Mouse (Mus musculus) sigmoid colon, adult 10 weeks (tissue): ENCODE results near the gene Taz. TPM values are rescaled to one million over a fixed set of nuclear protein-coding genes. Genes with fewer than 3 reads are reported as not detected.

ENCODE experiments used
- polyA plus RNA-seq: library from polyadenylated mRNA; stranded (reverse); fragments of 350-450 nt; fragmentation: Illumina TruSeq; extraction: RNeasy Lipid Tissue Mini Kit (QIAGEN cat#74804); gene quantifications from one replicate; pipeline ENCODE4 v1.2.3, GENCODE M21; 2014; ENCODE audit warnings: low read depth, low replicate concordance

Gene Taz
- polyA plus RNA-seq = 77.7 TPM

DNA sequence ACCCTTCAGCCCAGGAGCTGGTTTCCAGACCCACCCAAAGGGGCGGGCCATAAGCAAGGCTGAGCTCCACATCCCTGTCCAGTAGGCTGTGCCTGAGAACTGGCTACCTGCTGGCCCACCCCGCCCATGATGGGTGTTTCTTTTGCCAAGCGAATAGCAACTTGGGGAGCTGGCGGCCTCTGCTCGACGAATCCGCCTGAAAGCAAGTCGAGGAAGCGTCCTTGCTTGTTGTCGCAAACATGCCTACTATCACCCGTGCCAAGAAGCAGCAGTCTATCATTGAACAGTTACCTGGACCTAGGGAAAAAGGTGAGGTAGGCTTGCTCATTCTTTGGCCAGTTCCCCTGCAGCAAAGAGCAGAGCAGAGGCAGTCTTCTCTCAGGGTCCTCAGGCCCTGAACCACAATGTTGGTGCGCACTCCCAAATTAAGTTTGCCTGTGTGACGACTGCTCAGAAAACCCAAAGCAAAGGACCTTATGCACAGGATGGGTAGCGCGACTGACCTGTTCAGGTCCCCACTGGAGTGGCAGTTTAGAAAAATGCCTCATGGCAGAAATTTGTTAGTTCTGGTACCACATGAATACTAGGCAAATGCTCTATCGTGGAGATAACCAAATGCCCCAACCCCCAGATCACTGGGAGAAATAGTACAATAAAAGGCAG lies at the start of gene Taz, which contains the start of gene Dnase1l1:
TSS of gene Taz (plus strand) at position 181 of the 663 bp plus-strand sequence.
TSS of gene Dnase1l1 (minus strand) at position 606 of the 663 bp plus-strand sequence.

DNA sequence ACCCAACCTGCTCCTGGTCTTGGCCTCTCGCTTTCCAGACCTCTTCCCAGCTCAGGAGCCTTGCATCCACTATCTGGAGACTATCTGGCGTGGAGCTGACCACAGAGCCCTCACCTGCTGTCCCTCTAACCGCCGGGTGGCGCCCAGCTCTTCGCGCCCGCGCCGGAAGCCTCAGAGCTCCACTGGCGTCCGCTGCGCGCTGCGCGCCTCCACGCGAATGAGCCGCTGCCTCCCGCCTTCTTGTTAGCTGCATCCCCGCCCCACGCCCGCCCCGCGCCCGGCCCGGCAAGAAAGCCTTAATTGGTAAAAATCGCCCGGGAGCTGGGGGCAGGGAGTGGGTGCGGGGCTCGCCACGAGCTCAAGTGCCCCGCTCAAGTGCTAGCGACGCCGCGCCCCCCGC lies 32.1 kb upstream of the Taz start, which contains the start of gene Flna:
TSS of gene Flna (minus strand) at position 206 of the 400 bp plus-strand sequence.

DNA sequence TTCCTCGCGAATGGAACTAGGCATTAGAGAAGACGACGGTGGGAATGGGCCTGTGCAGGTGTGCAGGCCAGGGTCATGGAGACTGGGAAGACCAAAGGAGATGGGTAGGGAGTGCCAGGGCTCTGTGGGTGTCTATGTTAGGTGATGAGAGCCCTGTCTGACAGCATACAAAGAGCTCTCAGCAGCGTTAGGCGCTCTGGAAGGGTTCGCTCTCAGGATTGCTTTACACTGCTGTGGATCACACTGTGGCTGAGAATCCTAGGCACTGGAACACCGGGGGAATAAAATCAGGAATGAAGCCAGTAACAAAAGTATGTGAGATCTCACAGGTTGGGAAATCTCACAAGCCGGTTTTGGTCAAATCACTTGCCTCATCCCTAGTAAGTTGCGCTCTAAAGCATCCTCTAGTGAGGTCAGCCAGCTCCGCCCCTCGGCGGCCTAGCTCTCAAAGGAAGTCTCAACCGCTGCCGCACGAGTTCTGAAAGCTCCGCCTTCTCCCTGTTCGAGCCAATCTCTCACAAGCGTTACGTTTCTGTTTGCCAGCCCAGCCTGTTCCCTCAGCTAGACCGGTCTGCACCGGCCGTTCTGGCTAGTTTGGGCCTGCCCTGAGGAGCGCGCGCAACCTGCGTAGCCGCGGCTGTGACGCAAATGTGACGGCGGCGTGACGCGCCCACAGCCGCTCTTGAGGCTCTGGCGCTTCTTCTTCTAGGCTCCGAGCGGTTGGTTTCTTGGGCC lies 27.4 kb upstream of the Taz start, which contains the start of gene Emd:
TSS of gene Emd (plus strand) at position 535 of the 735 bp plus-strand sequence.

DNA sequence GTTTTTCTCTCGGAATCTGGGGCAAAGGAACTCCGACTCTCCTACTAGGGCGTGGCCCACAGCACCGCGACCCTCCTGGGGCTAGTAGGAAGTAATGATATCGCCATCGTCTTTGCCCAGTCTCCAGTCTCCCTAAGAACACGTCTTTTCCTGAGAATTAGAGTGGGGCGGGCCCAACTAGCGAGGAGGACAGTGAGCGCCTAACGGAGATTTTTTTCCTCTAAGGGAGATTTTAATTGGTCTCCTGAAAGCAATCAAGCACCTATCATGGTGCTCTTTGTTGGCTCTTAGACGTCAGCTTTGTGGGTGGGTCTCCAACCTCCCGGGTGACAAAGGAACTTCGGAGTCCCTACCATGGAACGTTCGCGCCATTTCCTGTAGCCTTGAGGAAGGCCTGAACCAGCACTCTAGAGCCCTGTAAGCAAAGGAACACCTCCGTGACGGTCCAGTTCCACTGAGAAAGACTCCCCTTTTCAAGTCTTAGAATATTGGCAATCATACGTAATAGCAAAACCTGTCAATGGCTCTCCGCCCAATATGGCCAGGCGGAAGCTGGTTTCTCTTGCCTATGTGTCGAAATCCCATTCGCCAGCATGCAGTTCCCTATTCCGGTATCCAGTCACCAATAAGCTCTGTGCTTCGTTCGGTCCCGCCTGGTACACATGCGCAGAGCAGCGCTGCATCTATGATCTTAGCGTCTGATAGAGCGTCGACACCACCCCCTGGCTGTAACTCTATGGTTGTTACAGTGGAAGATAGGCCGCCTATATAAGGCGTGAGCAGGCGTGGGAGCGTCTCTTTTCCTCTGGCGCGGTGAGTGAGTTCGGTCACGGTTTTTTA lies 11.4 kb upstream of the Taz start, which contains the start of gene Rpl10:
TSS of gene Rpl10 (plus strand) at position 751 of the 840 bp plus-strand sequence.

DNA sequence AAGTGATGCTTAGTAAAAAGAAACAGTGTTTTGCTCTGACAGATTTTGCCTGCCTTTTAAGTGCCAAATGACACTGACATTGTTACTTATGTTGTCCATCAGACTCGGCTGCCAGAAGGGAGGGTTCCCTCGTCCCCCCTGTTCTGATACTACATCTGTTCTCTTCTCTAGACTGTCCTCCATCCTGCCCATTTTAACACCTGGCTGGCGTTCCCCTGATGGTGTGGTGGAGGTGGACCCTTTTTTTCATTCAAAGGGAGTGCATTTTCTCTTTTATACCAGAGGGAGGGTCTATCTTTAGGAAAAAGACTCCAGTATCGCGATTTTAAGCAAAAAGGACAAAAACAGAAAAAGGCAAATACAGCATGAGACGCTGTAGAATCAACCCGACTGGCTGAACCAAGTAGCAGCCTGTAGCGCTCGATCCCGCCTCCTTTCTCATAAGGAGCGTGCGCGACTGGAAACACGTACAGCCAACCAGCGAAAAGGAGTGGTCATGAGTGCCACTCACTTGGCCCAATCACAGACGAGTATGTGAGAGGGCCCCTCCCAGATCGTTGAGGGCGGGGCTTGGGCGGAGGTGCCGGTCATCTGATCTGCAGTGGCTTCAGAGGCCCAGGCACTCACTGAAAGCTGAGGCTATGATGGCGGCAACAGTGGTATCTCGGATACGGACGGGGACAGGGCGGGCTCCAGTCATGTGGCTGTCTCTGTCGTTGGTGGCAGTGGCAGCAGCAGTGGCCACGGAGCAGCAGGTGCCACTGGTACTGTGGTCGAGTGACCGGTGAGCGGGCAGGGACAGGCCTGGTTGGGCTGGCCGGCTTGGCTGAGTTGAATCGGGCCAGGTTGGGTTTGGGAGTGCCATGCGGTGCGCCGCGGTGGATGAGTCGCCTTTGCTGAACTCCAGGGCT lies 15.1 kb downstream of the Taz start, which contains the start of gene Atp6ap1:
TSS of gene Atp6ap1 (plus strand) at position 560 of the 911 bp plus-strand sequence.

DNA sequence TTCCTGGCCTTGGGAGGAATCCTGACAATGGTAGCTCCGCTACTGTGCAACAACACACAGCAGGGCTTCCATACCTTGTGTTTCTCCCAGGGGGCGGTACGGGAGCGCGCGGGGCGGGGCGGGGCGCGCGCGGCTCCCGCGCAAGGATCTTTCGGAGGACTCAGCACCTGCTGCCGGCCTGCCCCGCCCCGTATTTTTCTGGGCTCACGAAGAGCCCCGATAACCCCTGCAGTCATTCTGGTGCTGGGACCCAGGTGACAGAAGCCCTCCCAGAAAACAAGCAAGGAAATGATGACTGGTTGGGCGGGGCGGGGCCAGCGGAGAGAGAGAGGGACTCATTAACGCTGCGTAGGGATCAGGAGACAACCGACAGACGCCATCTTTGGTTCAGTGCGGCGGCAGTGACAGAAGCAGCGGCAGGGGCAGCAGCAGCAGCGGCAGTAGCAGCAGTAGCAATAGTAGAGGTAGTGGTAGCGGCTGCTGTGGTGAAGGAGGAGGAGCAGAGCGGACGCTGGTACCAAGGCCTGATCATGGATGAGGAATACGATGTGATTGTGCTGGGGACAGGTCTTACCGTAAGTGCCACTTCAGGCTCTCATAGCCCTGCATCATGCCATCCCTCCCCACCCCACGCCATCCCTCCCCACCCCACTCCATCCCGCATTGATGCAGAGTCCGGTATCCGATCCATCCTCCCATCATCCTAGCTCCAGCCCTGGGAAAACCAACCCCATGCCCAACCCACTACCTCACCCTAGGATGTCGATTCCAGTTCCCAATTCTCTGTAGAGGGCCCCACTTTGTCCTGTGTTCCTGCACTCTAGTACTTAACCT lies 23.4 kb downstream of the Taz start, which contains the start of gene Gdi1:
TSS of gene Gdi1 (plus strand) at position 132 of the 834 bp plus-strand sequence.

DNA sequence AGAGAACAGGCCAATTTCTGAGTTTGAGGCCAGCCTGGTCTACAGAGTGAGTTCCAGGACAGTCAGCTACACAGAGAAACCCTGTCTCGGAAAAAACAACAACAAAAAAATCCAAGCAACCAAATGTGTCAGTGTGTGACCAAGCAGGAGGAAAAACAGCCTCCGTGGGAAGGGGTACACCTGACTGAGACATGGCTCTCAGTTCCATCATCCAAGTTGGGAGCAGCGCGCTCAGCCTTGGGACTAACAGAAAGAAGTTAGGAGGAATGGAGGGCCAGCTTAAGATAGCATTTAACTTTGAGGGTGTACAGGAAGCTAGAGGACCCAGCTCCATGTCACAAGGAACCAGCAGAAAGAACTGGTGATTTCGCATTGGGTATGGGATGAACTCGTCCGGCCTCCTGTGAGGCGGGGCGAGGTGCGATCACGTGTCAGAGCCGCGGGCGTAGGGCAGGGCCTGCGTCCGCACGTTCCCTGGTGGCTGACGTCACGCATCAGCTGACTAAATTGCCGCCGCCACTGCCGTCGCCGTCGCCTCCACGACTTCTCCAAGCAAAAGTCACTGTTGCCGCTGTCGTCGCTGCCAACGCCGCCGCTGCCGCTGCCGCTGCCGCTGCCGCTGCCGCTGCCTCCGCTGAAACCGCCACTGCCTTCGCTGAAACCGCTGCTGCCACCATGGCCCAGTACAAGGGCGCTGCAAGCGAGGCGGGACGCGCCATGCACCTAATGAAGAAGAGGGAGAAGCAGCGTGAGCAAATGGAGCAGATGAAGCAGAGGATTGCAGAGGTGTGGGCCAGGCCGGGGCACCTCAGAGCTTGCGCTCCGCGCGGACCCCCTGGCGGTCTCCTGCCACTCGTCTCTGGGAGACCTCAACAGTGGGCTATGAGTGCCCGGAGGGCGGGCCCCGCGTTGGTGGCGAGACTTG lies 31.1 kb downstream of the Taz start, which contains the start of gene Fam50a:
TSS of gene Fam50a (plus strand) at position 494 of the 925 bp plus-strand sequence.

DNA sequence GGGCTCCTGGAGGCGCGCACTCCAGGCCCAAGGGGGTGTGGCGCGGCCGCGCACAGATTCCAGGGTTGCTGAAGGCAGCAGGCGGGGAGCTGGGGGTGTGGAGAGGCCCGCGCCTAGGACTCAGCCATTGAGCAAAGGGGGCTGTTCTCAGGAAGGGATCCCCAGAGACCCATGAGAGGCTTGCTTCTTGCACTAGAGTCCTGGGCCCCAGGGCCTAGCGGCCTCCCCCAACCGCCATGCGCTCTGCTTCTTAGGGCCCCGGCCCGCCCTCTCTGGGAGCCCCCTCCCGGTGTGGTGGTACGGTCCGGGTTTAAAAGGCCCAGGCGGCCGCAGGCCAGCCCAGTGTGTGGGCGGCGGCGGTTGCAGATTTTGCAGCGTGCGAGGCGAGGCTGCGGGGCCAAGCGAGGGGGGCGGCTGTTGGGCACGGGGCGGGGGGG lies 47.0 kb downstream of the Taz start, which contains the start of gene Plxna3:
TSS of gene Plxna3 (plus strand) at position 342 of the 437 bp plus-strand sequence.

Other genes with a start within 250 kb of the Taz start
- not detected for gene Opn1mw, start 154.4 kb upstream of the Taz start, polyA plus RNA-seq
- 18.2 TPM for gene Mecp2, start 146.5 kb upstream of the Taz start, polyA plus RNA-seq
- gene Tex28, start 114.1 kb upstream of the Taz start, polyA plus RNA-seq = not detected
- gene Tktl1, start 104.7 kb upstream of the Taz start, polyA plus RNA-seq = not detected
- gene Flna, start 32.1 kb upstream of the Taz start, polyA plus RNA-seq = 96.7 TPM
- 42.5 TPM for gene Emd, start 27.2 kb upstream of the Taz start, polyA plus RNA-seq
- 1,296 TPM for gene Rpl10, start 11.1 kb upstream of the Taz start, polyA plus RNA-seq
- gene Dnase1l1, start 425 bp downstream of the Taz start, polyA plus RNA-seq = 53.1 TPM
- 145 TPM for gene Atp6ap1, start 15.2 kb downstream of the Taz start, polyA plus RNA-seq
- 117 TPM for gene Gdi1, start 23.1 kb downstream of the Taz start, polyA plus RNA-seq
- 12.3 TPM for gene Fam50a, start 31.1 kb downstream of the Taz start, polyA plus RNA-seq
- 1.0 TPM for gene Plxna3, start 47.2 kb downstream of the Taz start, polyA plus RNA-seq
- 10.0 TPM for gene Lage3, start 71.7 kb downstream of the Taz start, polyA plus RNA-seq
- 35.8 TPM for gene Ubl4a, start 91.3 kb downstream of the Taz start, polyA plus RNA-seq
- gene Slc10a3, start 91.4 kb downstream of the Taz start, polyA plus RNA-seq = 10.3 TPM
- 12.5 TPM for gene Fam3a, start 111.4 kb downstream of the Taz start, polyA plus RNA-seq
- gene Ikbkg, start 111.4 kb downstream of the Taz start, polyA plus RNA-seq = 47.1 TPM
- 12.9 TPM for gene G6pdx, start 147.3 kb downstream of the Taz start, polyA plus RNA-seq
- gene Gm6880, start 199.5 kb downstream of the Taz start, polyA plus RNA-seq = not detected